Mouse (Mus musculus) bone marrow macrophage, adult 2 months (primary cell): ENCODE measurements around the gene Krt88.

ENCODE experiments used
- CTCF ChIP-seq: IDR thresholded peaks from 2 replicates; pipeline ENCODE4 v1.5.1; 2012; ENCODE audit warnings: low read depth, mild to moderate bottlenecking, low read length, moderate library complexity
- POLR2A ChIP-seq: IDR thresholded peaks from 2 replicates; pipeline ENCODE4 v1.6.1; 2012; ENCODE audit warnings: mild to moderate bottlenecking, low read depth, low read length, borderline replicate concordance

DNA sequence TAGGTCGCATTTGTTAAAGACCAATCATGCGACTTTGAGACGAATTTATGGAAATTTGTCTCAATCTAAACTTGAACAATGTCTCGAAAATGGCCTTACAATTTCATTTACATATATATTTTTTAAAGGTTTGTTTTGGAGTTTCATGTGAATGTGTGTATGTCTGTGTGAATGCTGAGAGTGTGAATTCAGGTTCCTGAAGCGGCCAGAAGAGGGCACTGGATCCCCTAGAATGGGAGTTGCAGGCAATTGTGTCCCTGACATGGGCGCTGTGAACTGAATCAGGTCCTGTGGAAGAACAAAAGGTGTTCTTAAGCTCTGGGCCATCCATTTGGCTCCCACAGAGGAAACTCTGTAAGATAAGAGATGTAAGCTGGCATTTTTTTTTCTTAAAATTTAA lies 8.3 kb downstream of the Krt88 start:
- TF ChIP-seq CTCF: no peak
- TF ChIP-seq POLR2A: no peak
